Mouse (Mus musculus) kidney, adult 2 months (tissue): ENCODE data around the gene Hist3h2a. TPM values are rescaled to one million over a fixed set of nuclear protein-coding genes. Genes with fewer than 3 reads are reported as not detected.
A peak's percentile ranks its signal among the peaks of the same experiment; 100 is the strongest.

Source experiments
- DNase-seq: peaks from one replicate; pipeline ENCODE4 v3.0.0; 2021
- H3K27ac ChIP-seq: fragments of 200-500 bp; 2 replicates; pipeline ENCODE4 v1.5.1; 2012; ENCODE audit warnings: low read depth, low read length, control low read depth, inconsistent platforms; ENCODE audit not compliant: insufficient read depth
- H3K27me3 ChIP-seq: fragments of 200-500 bp; replicated peaks from 2 replicates; pipeline ENCODE4 v1.6.1; 2012; ENCODE audit warnings: mild to moderate bottlenecking, moderate library complexity, low read length, inconsistent platforms; ENCODE audit not compliant: control insufficient read depth, insufficient read depth
- H3K36me3 ChIP-seq: fragments of 200-500 bp; 2 replicates; pipeline ENCODE4 v1.6.1; 2012; ENCODE audit warnings: mild to moderate bottlenecking, moderate library complexity, low read length, inconsistent platforms; ENCODE audit not compliant: control insufficient read depth, insufficient read depth
- H3K4me1 ChIP-seq: fragments of 200-500 bp; 2 replicates; pipeline ENCODE4 v1.6.1; 2011; ENCODE audit warnings: low read length; ENCODE audit not compliant: control insufficient read depth, insufficient read depth
- H3K4me3 ChIP-seq: fragments of 200-500 bp; 2 replicates; pipeline ENCODE4 v1.5.1; 2011; ENCODE audit warnings: mild to moderate bottlenecking, low read depth, low read length, control low read depth; ENCODE audit not compliant: insufficient read depth
- CTCF ChIP-seq: fragments of 200-500 bp; conservative IDR thresholded peaks from 2 replicates; pipeline ENCODE4 v1.5.1; 2011; ENCODE audit warnings: low read depth, mild to moderate bottlenecking, control low read depth, low read length, moderate library complexity, mixed read lengths; ENCODE audit not compliant: insufficient read depth, insufficient read length
- POLR2A ChIP-seq: fragments of 200-500 bp; IDR thresholded peaks from one replicate; pipeline ENCODE4 v1.6.1; 2011; ENCODE audit warnings: low read depth, low read length, control low read depth
- WGBS: fragments of 180-500 bp; shearing (Covaris S2); methylation state at CpG from one replicate; pipeline ENCODE4 v1.1.7; 2018; 5-methylcytosine and 5-hydroxymethylcytosine counted together
- polyA plus RNA-seq: library from polyadenylated mRNA; depleted of rRNA; stranded (reverse); fragments of >200 nt; gene quantifications from 2 replicates; pipeline ENCODE4 v1.2.3, GENCODE M21; 2012

The Hist3h2a gene
- polyA plus RNA-seq, 1 experiment, result 29.5 TPM

GRCm38 (mm10) chr11:58955868-58956257, 1.4 kb downstream of the Hist3h2a start:
- H3K27ac ChIP-seq, result peak overlapping the region; percentile 3; the same call in 1 of the 2 replicates
- no peaks in the 10 kb centered on the region for H3K27me3 ChIP-seq
- 11% methylated on average over 8 of the region's 8 CpGs for WGBS
- peak overlapping the region; percentile 81; the same call in 1 of the 2 replicates for H3K4me3 ChIP-seq
- H3K36me3 ChIP-seq, result no peaks in the 10 kb centered on the region
- TF ChIP-seq CTCF (no peak), POLR2A (no peak)
- peaks cover 9% of the 10 kb centered on the region; the same call in 1 of the 2 replicates for H3K4me1 ChIP-seq
- no peak for DNase-seq

GRCm38 (mm10) chr11:58957226-58957914, 2.9 kb downstream of the Hist3h2a start:
- DNase-seq, result no peak
- H3K27me3 ChIP-seq, result no peaks in the 10 kb centered on the region
- no peak overlapping the region for H3K4me3 ChIP-seq
- H3K36me3 ChIP-seq, result no peaks in the 10 kb centered on the region
- H3K27ac ChIP-seq, result no peak overlapping the region
- H3K4me1 ChIP-seq, result peaks cover 9% of the 10 kb centered on the region; the same call in 1 of the 2 replicates
- WGBS, result 80% methylated on average over 5 of the region's 5 CpGs
- TF ChIP-seq POLR2A (no peak), CTCF (no peak)

- 90% methylated on average over 6 of the region's 6 CpGs for WGBS
- Histone ChIP-seq H3K4me1 (peaks cover 9% of the 10 kb centered on the region; the same call in 1 of the 2 replicates), H3K27me3 (no peaks in the 10 kb centered on the region), H3K36me3 (no peaks in the 10 kb centered on the region), H3K4me3 (no peak overlapping the region), H3K27ac (no peak overlapping the region)
- no peak for DNase-seq
- TF ChIP-seq CTCF (no peak), POLR2A (no peak)
Measured at GRCm38 (mm10) chr11:58958536-58958935, 4.1 kb downstream of the Hist3h2a start.

- no peak overlapping the region for H3K27ac ChIP-seq
Measured at GRCm38 (mm10) chr11:58959186-58959825, 4.8 kb downstream of the Hist3h2a start.

GRCm38 (mm10) chr11:58959921-58960465, 5.5 kb downstream of the Hist3h2a start:
- Histone ChIP-seq H3K27me3 (no peaks in the 10 kb centered on the region), H3K4me3 (peak overlapping the region; percentile 56), H3K4me1 (peaks cover 7% of the 10 kb centered on the region; the same call in 1 of the 2 replicates), H3K36me3 (no peaks in the 10 kb centered on the region), H3K27ac (no peak overlapping the region)
- TF ChIP-seq CTCF, result peak; percentile 31; the same call in 1 of the 2 replicates
- no peak for TF ChIP-seq POLR2A
- peak; percentile 94 for DNase-seq
- under 1% methylated on average over 40 of the region's 40 CpGs for WGBS

More at GRCm38 (mm10) chr11:58959186-58959825, 4.8 kb downstream of the Hist3h2a start:
- TF ChIP-seq CTCF, result no peak
- TF ChIP-seq POLR2A, result no peak
- Histone ChIP-seq H3K4me1 (peaks cover 7% of the 10 kb centered on the region; the same call in 1 of the 2 replicates), H3K27me3 (no peaks in the 10 kb centered on the region), H3K36me3 (no peaks in the 10 kb centered on the region), H3K4me3 (no peak overlapping the region)
- DNase-seq, result no peak
- 27% methylated on average over 15 of the region's 15 CpGs for WGBS

GRCm38 (mm10) chr11:58961364-58962177, 7.1 kb downstream of the Hist3h2a start:
- 66% methylated on average over 50 of the region's 50 CpGs for WGBS

More at GRCm38 (mm10) chr11:58961364-58962177, 7.1 kb downstream of the Hist3h2a start:
- no peaks in the 10 kb centered on the region for H3K27me3 ChIP-seq
- H3K36me3 ChIP-seq, result no peaks in the 10 kb centered on the region
- H3K4me1 ChIP-seq, result 0 out of 2 replicates have a peak, but pooled peaks cover 2% of the 10 kb centered on the region
- TF ChIP-seq POLR2A (no peak), CTCF (no peak)
- H3K27ac ChIP-seq, result no peak overlapping the region
- no peak overlapping the region for H3K4me3 ChIP-seq
- DNase-seq, result no peak
